Mouse (Mus musculus): ENCODE data around the gene Ddx5. TPM values are rescaled to one million over a fixed set of nuclear protein-coding genes. Genes with fewer than 3 reads are reported as not detected.
"Not testable (repeated sequence)": the region's sequence is repeated elsewhere in the genome, so short reads cannot be mapped to it uniquely, and the experiment has no call there.

The Ddx5 gene
- polyA plus RNA-seq, 1 experiment from 2014 or later = 285 TPM

DNA sequence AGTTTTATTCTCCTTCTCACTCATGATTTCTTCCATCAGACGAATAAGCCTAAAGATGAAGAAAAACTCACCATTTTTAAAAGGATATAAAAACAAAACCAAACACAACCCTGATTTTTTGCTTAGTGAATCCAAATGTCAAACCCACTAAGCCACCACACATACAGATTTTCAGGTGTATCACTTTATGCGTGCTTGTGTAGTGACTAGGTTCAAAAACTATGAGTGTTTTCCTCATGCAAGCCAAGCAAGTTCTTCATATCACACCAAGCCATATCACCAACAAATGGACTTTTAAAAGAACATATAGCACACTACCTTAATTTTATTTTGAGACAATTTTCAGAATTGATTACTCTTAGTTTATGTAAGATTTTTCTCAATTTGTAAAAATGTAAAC, 4.5 kb downstream of the Ddx5 start:
- no peak for DNase-seq (ENCODE audit: low spot score)
- 91% methylated on average over 2 of the region's 2 CpGs for whole genome bisulfite sequencing
- H3K27ac ChIP-seq = no peak overlapping the region
- peaks cover 24% of the 10 kb centered on the region for H3K4me1 ChIP-seq (replicated peaks)
- H3K9me3 ChIP-seq = no peaks in the 10 kb centered on the region
- peaks cover 78% of the 10 kb centered on the region for H3K36me3 ChIP-seq
- H3K4me3 ChIP-seq = no peak overlapping the region
- no peaks in the 10 kb centered on the region for H3K27me3 ChIP-seq (ENCODE audit: insufficient read depth, poor library complexity, severe bottlenecking)

GRCm38 (mm10) chr11:106782841-106783764, 5.9 kb downstream of the Ddx5 start:
- DNase-seq (ENCODE audit: low spot score) = no peak
- H3K27ac ChIP-seq = no peak overlapping the region
- 86% methylated on average over 9 of the region's 9 CpGs for WGBS
- peaks cover 78% of the 10 kb centered on the region for H3K36me3 ChIP-seq
- H3K27me3 ChIP-seq (ENCODE audit: insufficient read depth, poor library complexity, severe bottlenecking) = no peaks in the 10 kb centered on the region
- no peaks in the 10 kb centered on the region for H3K9me3 ChIP-seq
- peaks cover 30% of the 10 kb centered on the region for H3K4me1 ChIP-seq (replicated peaks)
- no peak overlapping the region for H3K4me3 ChIP-seq

GRCm38 (mm10) chr11:106782271-106782670, 6.7 kb downstream of the Ddx5 start:
- DNase-seq (ENCODE audit: low spot score); H3K27me3 ChIP-seq (ENCODE audit: insufficient read depth, poor library complexity, severe bottlenecking); H3K9me3 ChIP-seq; H3K27ac ChIP-seq; H3K4me3 ChIP-seq: not testable (repeated sequence)
- Histone ChIP-seq H3K4me1 (replicated peaks) (peaks cover 30% of the 10 kb centered on the region), H3K36me3 (peaks cover 74% of the 10 kb centered on the region)
- whole genome bisulfite sequencing = 95% methylated on average over 7 of the region's 7 CpGs

- no peak for DNase-seq (ENCODE audit: low spot score)
- 84% methylated on average over 6 of the region's 6 CpGs for WGBS
- Histone ChIP-seq H3K4me1 (replicated peaks) (peaks cover 20% of the 10 kb centered on the region), H3K36me3 (peaks cover 70% of the 10 kb centered on the region), H3K27me3 (ENCODE audit: insufficient read depth, poor library complexity, severe bottlenecking) (no peaks in the 10 kb centered on the region), H3K4me3 (no peak overlapping the region), H3K27ac (no peak overlapping the region), H3K9me3 (no peaks in the 10 kb centered on the region)
Observed at GRCm38 (mm10) chr11:106780590-106781220, 8.3 kb downstream of the Ddx5 start.

DNA sequence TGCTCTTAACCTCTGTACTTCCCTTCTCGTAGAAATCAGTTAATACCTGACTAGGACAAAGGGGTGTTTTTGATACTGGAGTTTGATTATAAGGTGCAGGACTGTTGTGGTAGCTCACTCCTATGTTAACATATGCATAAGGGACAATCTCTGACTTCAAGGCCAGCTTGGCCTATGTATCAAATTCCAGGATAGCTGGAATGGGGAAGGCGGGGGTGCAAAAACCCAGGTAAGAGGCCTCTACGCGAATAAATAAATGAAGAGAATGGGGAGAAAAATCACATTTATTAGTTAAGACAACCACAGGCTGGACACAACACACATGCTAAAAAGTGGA, 8.9 kb downstream of the Ddx5 start:
- H3K27ac ChIP-seq = peak overlapping the region; percentile 91; the same call in 1 of the 2 replicates
- H3K9me3 ChIP-seq = no peaks in the 10 kb centered on the region
- H3K36me3 ChIP-seq = peaks cover 70% of the 10 kb centered on the region
- DNase-seq (ENCODE audit: low spot score) = no peak
- peaks cover 14% of the 10 kb centered on the region; the same call in 1 of the 2 replicates for H3K4me1 ChIP-seq (replicated peaks)
- peak overlapping the region; percentile 75; the same call in 1 of the 2 replicates for H3K4me3 ChIP-seq
- 72% methylated on average over 4 of the region's 4 CpGs for WGBS
- H3K27me3 ChIP-seq (ENCODE audit: insufficient read depth, poor library complexity, severe bottlenecking) = no peaks in the 10 kb centered on the region

GRCm38 (mm10) chr11:106779388-106780088, 9.4 kb downstream of the Ddx5 start, which contains the start of gene Polg2:
Gene Polg2, minus strand, starts transcription at chr11:106779537.
- H3K9me3 ChIP-seq = no peaks in the 10 kb centered on the region
- peak; percentile 92 for DNase-seq (ENCODE audit: low spot score)
- WGBS = 2% methylated on average over 30 of the region's 30 CpGs
- H3K4me3 ChIP-seq = peak within 1 kb of the TSS; percentile 75
- H3K27ac ChIP-seq = peak within 1 kb of the TSS; percentile 91
- peaks cover 70% of the 10 kb centered on the region for H3K36me3 ChIP-seq
- peaks cover 14% of the 10 kb centered on the region; the same call in 1 of the 2 replicates for H3K4me1 ChIP-seq (replicated peaks)
- H3K27me3 ChIP-seq (ENCODE audit: insufficient read depth, poor library complexity, severe bottlenecking) = no peaks in the 10 kb centered on the region

- no peak for DNase-seq (ENCODE audit: low spot score)
- no peaks in the 10 kb centered on the region for H3K27me3 ChIP-seq (ENCODE audit: insufficient read depth, poor library complexity, severe bottlenecking)
- peaks cover 70% of the 10 kb centered on the region for H3K36me3 ChIP-seq
- peaks cover 14% of the 10 kb centered on the region; the same call in 1 of the 2 replicates for H3K4me1 ChIP-seq (replicated peaks)
- peak overlapping the region; percentile 75 for H3K4me3 ChIP-seq
- H3K9me3 ChIP-seq = no peaks in the 10 kb centered on the region
- H3K27ac ChIP-seq = peak overlapping the region; percentile 91
- 3% methylated on average over 39 of the region's 39 CpGs for WGBS
Observed at GRCm38 (mm10) chr11:106778589-106779387, 10.2 kb downstream of the Ddx5 start.

DNA sequence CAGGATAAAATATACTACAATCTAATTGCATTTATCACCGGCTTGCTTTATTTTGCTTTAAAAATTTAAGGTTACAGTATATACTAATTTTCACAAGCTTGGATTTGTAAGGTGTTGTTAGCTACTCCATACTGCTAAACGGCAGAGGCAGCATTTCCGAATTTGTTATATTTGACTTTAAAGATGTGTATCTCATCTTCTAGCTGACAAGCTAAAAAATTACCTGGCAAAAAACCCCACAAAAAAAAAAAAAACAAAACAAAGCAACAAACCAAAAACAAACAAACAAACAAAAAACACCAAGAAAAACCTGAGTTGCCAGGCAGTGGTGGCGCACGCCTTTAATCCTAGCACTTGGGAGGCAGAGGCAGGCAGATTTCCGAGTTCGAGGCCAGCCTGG, 10.9 kb downstream of the Ddx5 start:
- WGBS = 93% methylated on average over 7 of the region's 7 CpGs
- H3K9me3 ChIP-seq = no peaks in the 10 kb centered on the region
- DNase-seq (ENCODE audit: low spot score) = no peak
- H3K27me3 ChIP-seq (ENCODE audit: insufficient read depth, poor library complexity, severe bottlenecking) = no peaks in the 10 kb centered on the region
- H3K4me1 ChIP-seq (replicated peaks) = peaks cover 14% of the 10 kb centered on the region; the same call in 1 of the 2 replicates
- H3K36me3 ChIP-seq = peaks cover 70% of the 10 kb centered on the region
- no peak overlapping the region for H3K27ac ChIP-seq
- no peak overlapping the region for H3K4me3 ChIP-seq

DNA sequence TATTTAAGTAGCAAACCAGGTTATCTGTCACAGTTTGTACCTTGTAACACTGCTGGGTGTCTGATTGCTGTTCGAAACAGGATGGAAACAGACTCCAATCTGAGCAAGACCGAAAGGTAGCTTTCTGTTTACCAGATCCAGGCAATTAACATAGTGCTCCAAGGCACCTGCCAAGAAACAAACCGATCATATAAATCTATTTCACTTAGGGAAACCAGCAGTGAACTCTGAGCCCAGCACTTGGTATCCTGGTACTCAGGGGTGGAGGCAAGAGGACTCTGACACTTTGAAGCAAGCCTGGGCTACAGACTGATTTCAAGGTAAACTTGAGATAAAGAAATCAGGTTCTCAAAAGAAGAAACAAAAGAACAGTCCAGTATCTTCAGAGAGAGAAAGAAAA, 11.6 kb downstream of the Ddx5 start:
- WGBS = 93% methylated on average over 3 of the region's 3 CpGs
- Histone ChIP-seq H3K27me3 (ENCODE audit: insufficient read depth, poor library complexity, severe bottlenecking) (no peaks in the 10 kb centered on the region), H3K4me3 (no peak overlapping the region), H3K36me3 (peaks cover 70% of the 10 kb centered on the region), H3K27ac (no peak overlapping the region), H3K4me1 (replicated peaks) (peaks cover 14% of the 10 kb centered on the region; the same call in 1 of the 2 replicates), H3K9me3 (no peaks in the 10 kb centered on the region)
- DNase-seq (ENCODE audit: low spot score) = no peak

- peaks cover 70% of the 10 kb centered on the region for H3K36me3 ChIP-seq
- H3K27ac ChIP-seq = no peak overlapping the region
- WGBS = 97% methylated on average over 4 of the region's 4 CpGs
- no peak for DNase-seq (ENCODE audit: low spot score)
- H3K4me1 ChIP-seq (replicated peaks) = peaks cover 14% of the 10 kb centered on the region; the same call in 1 of the 2 replicates
- no peaks in the 10 kb centered on the region for H3K9me3 ChIP-seq
- H3K27me3 ChIP-seq (ENCODE audit: insufficient read depth, poor library complexity, severe bottlenecking) = no peaks in the 10 kb centered on the region
- no peak overlapping the region for H3K4me3 ChIP-seq
Observed at GRCm38 (mm10) chr11:106776960-106777359, 12.0 kb downstream of the Ddx5 start.

DNA sequence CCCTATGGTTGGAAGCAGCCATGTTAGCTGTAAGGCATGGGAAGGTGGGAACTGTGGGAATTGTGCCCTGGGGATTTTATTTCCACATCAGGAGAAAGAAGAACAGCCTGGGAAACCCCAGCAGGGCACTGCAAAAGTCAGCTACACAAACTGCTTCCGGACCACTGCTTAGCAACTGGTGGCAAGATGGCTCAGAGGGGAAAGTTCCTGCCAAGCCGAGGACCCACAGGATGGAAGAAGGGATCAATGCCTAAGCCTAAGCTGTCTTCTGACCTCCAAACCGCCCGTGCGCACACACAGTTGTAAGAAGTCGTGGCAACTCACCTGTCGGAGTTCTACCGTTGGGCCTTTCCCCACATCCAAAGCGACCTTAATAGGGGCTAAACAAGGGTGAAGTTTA, 15.9 kb downstream of the Ddx5 start:
- 89% methylated on average over 9 of the region's 9 CpGs for WGBS
- peaks cover 88% of the 10 kb centered on the region for H3K36me3 ChIP-seq

More for the DNA sequence above, 15.9 kb downstream of the Ddx5 start:
- H3K27ac ChIP-seq = no peak overlapping the region
- no peaks in the 10 kb centered on the region for H3K27me3 ChIP-seq (ENCODE audit: insufficient read depth, poor library complexity, severe bottlenecking)
- DNase-seq (ENCODE audit: low spot score) = no peak
- no peak overlapping the region for H3K4me3 ChIP-seq
- peaks cover 4% of the 10 kb centered on the region for H3K9me3 ChIP-seq
- H3K4me1 ChIP-seq (replicated peaks) = no peaks in the 10 kb centered on the region

All from hindbrain, embryonic 10.5 days (tissue).